Mouse (Mus musculus) heart, postnatal 14 days (tissue): Measurements from ENCODE around the gene Map10. TPM values are rescaled to one million over a fixed set of nuclear protein-coding genes. Genes with fewer than 3 reads are reported as not detected.

Experiments
- DNase-seq, 2 experiments: peaks; one replicate each; pipeline ENCODE4 v3.0.0; 2021 to 2022
- intact Hi-C: fragments of 180-260 bp; cut with DNase I; formaldehyde crosslinking; loops from one replicate; pipeline ENCODE4 v1.15.1; 2025
- long read RNA-seq, 2 experiments: library from polyadenylated mRNA; stranded (forward); transcript quantifications; one replicate each; pipeline ENCODE4 v2.0.0; 2021
- total RNA-seq, 2 experiments: library from RNA; stranded (reverse); gene quantifications; 2 replicates each; pipeline ENCODE4 v1.2.3; 2021

Gene Map10
- 1 to 10 TPM; 3.8 to 4.3 TPM for total RNA-seq
- long read RNA-seq, experiment 1, transcript Map10-201 (1 exons, 3,542 nt) = major isoform, 9 of 9 reads
- long read RNA-seq, experiment 1, partial matches to known transcripts = 0 of 9 reads
- long read RNA-seq, experiment 1, other reads (novel, unspliced or antisense) = 0 of 9 reads
- long read RNA-seq, experiment 2, transcript Map10-201 (1 exons, 3,542 nt) = major isoform, 11 of 11 reads
- long read RNA-seq, experiment 2, partial matches to known transcripts = 0 of 11 reads
- long read RNA-seq, experiment 2, other reads (novel, unspliced or antisense) = 0 of 11 reads

DNA sequence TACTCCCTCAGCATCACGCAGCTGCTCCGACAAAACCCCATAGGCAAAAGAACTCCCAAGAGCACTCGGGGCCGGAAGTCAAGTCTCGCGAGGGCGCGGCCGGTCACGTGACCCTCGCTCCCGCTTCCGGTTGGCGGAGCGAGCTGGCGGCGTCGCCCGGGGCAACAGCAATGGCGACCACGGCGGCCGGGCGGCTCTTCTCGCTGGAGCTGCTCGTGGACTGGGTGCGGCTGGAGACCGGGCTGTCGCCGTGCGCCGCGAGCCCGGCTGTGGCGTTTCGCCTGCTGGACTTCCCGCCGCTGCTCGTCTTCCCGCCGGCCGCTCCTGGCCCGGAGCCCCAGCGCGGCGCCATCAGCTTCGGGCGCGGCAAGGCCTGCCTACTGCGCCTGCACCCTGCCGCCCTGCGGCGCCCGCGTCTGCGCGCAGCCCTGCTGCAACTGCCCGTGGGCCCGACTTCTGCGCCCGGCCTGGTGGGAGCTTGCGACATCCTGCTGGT is at the start of gene Map10:
Gene Map10 (plus strand): TSS at position 119 of the 496 bp plus-strand sequence.
- intact Hi-C loops = loop anchor here (5.0 kb wide), 3 partner anchors 63 to 198 kb away; no protein-coding TSS in a partner anchor
- peak; percentile 90 to 94 for DNase-seq

DNA sequence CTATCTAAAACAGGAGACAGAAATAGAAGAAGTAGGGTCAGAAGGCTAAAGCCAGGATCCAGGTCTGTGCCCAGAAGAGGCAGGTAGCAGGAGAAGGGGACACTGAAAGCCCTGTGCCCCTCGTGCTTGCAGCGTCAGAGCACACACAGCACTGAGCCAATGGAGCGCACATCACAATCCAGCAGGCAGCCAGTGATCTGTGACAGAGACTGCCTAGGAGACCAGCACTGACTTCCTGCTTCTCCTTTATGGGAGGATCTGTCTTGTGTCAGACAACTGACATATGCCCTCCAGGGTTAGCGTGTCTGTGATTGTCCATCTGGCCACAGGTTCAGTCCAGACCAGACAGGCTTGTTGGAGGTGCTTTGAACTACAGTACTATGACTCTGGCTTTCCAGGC is 49.3 kb upstream of the Map10 start:
- intact Hi-C loops = no loop called here
- DNase-seq = no peak

- intact Hi-C loops = no loop called here
- no peak for DNase-seq
Observed at GRCm38 (mm10) chr8:125624287-125624686, 45.3 kb upstream of the Map10 start.

DNA sequence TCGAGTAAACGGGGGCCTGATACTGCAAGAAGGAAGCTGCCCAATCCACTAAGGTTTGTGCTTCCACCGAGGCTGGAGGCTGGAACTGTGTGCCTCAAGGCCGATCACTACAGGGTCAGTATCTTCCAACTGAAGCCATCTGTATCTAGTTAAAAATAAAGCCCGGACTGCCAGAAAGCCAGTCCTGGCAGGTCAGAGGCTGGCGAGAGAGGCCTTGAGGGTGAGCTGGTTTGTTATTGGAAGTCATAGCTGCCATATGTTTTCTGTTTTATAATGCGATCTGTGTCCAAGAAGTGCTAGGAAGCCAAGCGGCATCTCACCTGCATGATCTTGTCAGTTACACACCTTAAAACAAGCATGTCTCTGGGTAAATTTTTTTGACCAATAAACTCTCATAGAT is 43.2 kb upstream of the Map10 start:
- DNase-seq = no peak

DNA sequence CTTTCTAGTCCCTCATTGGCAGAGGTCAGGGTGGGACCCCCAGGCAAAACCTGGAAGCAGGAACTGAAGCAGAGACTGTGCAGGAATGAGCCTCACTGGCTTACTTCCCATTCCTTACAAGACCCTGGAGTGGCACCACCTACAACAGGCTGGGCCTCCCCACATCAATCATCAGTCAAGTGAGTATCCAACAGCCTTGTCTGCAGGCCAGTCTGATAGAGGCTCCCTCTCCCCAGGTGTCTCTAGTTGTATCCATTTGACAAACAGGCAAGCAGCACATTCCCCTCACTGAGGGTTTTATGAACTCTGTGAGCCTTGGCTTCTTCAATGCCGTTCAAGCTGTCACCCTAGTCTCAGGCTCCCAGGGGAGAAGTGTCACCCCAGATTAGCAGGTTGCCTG is 40.8 kb upstream of the Map10 start:
- no peak for DNase-seq
- intact Hi-C loops = no loop called here

More for the DNA sequence above, 43.2 kb upstream of the Map10 start:
- intact Hi-C loops = no loop called here

DNA sequence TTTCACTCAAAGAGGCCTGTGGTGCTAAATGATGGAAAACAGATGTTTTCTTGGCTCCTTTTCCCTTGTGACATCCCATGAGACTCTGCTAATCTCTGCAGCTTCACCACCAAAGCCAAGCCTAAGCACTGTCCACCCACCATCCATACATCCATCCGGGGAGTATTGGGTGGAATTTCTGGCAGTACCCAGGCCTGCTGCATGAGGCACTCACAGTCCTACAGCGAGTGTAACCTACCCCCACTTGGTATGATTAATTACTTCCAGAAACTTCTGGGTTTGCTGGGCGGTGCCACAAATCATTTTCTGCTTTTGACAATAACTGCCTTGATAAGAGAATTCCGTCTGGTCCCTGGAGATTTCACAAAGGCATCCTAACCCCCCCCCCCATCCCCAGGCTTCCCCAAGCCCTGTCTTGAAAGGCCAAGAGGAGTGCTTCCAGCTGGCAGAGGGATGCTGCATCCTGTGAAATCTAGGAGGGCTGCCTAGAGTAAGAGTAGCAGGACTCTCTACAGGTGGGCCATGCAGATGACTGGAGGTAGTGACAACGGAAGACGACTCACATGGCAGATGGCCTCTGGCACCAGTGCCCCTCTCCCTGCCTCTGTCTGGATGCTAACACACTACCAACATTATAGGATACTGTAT is 31.1 kb upstream of the Map10 start:
- DNase-seq = peak in 1 of 2 experiments; percentile 39
- intact Hi-C loops = no loop called here

DNA sequence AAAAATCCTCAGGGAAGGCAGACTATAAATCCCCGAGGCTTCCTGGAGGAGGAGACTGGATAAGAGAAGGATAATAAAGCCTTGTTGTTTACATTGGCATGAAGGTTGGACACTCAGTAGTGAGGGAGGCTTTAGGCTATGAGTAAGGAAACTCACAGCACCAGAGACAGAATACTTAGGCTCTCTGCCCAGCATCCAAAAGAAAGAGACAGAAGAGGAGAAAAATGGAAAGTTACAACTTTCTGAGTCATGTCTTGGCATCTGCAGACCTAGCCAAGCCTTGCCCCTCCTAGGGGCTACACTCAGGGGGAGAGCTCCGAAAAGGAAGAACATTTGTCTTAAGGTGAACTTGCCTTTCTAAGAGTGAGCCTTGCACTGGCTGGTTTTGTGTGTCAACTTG is 30.0 kb upstream of the Map10 start:
- intact Hi-C loops = no loop called here
- no peak for DNase-seq

DNA sequence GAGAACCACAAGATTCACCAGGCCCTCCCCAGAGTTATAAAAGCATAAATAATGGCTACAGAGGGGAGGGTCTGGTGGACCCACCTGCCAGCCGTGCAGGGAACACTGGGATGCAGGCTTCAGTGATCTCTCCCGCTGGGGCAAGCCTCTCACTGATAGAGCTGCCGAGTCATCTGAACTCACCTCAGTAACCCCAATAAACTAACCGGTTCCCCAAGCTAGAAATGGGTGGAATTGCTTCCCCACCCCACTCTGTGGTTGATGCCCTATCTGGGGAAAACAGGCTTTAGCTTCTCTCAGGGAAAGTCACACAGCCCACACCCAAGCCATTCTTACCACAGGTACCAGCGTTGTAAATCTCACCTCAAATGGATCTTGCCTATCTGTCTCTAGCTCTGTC is 28.9 kb upstream of the Map10 start:
- intact Hi-C loops = no loop called here

DNA sequence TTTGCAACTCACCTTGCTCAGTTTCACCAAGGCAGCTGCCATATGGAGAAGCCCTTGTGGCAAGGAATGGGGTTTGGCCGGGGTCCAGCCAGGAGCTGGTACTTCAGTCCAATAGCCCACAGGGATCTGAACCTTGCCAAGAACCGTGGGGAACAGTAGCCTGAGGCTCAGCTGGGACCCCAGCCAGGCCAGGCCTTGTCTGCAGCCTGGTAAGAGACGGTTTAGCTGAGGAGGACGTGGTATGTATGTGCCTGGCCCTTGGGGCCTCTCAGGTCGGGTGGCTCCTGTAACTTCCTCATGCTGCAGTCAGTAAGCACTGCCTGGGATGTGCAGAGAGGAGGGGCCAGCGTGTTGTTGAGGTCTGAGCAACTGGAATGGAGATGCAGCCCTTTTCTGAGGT is 27.8 kb upstream of the Map10 start:
- intact Hi-C loops = no loop called here
- no peak for DNase-seq

More for the DNA sequence above, 28.9 kb upstream of the Map10 start:
- no peak for DNase-seq

DNA sequence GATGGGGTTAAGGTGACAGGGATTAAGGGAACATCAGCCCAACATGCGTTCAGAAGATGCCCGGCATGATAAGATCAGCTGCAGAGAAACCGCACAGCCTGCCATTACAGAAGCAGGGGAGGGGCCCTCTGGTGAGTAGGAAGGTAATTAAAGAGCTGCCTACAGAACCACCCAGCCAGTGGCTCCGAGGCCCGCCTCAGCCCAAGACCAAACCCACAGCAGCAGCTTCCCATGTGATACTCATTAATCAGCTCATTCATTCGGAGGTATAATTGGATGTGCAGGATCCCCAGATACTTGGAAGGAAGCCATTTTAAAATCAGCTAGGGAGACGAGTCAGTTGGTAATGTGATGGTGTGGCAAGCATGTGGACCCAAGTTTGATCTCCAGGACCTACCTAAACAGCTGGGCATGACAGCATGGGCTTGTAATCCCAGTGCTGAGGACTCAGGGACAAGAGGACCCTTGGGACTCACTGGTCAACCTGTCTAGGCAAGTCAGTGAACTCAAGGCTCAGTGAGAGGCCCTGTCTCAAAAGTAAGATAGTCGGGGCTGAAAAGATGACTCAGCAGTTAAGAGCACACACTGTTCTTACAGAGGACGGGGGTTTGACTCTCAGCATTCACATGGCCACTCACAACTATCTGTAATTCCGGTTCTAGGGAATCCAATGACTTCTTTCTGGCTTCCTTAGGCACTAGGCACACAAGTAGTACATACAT is 23.7 kb upstream of the Map10 start:
- intact Hi-C loops = no loop called here
- DNase-seq = no peak

DNA sequence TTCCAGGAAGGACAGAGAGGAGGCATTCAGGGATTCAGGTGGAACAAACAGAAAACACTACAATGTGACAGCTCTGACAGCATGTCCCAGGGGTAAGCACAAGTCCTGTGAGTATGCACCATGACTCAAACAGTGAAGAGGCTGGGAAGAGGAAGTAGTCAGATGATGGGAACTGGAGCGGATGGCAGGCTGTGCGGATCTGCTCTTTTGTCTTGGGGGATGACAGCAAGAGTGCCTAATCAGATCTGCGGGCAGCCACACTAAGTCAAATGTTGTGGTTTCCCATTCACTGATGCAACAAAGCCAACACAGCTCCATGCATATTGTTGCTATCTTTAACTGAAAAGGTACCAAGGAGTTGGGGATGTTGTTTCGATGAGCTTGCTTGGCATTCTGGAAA is 20.2 kb upstream of the Map10 start:
- intact Hi-C loops = no loop called here
- no peak for DNase-seq

DNA sequence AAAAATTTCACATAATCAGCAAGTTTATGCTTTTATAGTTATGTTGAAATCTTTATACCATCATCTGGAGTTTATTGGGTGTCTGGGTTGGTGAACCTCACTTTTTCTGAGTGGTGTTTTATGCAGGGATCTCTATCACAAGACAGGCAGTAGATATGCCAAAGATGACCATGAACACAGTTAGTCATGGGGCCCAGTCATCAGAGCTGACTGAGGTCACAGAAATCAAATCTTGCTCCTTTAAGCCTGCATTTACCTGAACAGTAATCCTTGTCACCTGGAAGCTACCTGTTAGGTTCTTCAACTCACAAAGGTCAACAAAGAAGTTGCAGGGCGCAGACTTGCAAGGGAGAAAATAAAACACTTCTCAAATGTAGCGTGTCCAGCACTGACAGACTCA is 14.8 kb upstream of the Map10 start:
- intact Hi-C loops = loop anchor here (5.0 kb wide), 1 partner anchor 38 kb away; no protein-coding TSS in a partner anchor
- DNase-seq = no peak

DNA sequence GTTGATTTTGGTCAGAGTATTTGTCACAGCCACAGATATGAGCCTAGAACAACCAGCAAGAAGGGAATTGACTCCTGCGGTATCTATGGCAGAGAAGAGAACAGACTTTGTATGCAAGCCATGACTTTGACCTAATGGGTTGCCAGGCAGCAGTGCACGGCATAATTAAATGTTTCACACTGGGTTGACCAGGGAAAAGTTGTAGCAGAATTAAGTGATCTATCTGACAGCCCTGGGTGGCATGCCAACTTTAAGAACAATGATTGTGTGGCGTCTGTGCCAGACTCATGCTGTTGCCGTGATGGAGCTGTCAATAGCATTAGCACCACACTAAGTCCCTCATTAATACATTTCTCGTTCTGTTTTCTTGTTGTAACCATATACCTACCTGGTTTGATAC is 11.1 kb upstream of the Map10 start:
- intact Hi-C loops = loop anchor here (5.0 kb wide), 1 partner anchor 41 kb away; no protein-coding TSS in a partner anchor
- no peak for DNase-seq

DNA sequence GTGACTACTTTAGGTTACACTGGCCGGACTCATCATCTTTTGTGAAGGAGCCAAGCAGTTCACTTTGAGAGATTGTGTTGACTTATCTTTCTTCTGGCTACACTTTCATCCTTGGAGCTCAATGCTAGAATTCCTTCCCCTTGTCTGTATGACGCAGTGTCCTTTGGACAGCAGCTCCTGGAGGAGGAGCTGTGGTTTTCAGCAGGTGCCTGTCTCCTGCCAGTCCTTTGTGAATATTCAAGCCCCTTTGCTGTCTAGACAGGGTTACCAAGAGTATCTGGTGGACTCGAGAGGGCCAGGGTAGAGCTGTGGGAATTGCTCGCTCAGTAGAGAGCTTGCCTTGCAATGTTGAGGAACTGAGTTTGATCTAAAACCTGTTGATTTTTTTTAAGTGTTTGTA is 10.7 kb upstream of the Map10 start:
- intact Hi-C loops = loop anchor here (5.0 kb wide), 1 partner anchor 42 kb away; no protein-coding TSS in a partner anchor
- DNase-seq = no peak

DNA sequence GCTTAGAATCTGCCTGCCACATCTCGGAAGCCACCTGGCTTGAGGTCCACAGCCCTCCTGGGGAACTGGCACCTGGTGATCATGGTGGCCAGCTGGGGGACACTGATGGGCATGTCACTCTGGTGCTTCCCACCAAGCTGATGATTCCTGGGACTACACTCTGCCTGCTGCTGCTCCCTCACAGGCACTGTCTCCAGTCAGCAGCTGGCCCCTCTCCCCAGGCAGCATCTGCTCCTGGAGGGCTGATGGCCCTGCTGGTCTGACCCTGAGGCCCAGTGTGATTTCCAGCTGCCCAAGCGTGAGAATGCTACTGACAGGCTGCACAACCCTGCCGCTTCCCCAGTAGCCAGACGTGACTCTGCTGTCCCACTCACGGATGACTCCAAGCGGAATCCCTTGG is 9.2 kb upstream of the Map10 start:
- no peak for DNase-seq
- intact Hi-C loops = no loop called here

GRCm38 (mm10) chr8:125661958-125662668 is 7.5 kb upstream of the Map10 start:
- DNase-seq = no peak
- intact Hi-C loops = no loop called here

- intact Hi-C loops = no loop called here
- DNase-seq = peak; percentile 51 to 75
Observed at GRCm38 (mm10) chr8:125662669-125663048, 7.0 kb upstream of the Map10 start.

GRCm38 (mm10) chr8:125665183-125665875 is 4.3 kb upstream of the Map10 start:
- intact Hi-C loops = loop anchor here (5.0 kb wide), 2 partner anchors 93 to 202 kb away; no protein-coding TSS in a partner anchor
- no peak for DNase-seq

DNA sequence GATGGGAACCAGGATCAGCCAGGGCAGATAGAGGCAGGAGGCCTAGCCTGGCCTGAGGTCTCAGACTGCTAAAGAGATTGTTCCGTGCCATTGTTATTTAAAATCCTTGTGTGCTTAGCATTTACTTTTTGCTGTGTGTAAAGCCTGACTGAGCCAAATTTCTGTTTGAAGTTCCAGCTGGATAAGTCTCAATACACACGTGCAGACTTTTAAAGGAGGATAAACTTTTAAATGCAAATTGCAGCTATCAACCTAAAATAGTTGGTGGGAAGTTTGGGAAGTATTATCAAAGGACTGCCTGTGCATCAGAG is 3.8 kb upstream of the Map10 start:
- intact Hi-C loops = loop anchor here (5.0 kb wide), 2 partner anchors 94 to 201 kb away; no protein-coding TSS in a partner anchor
- DNase-seq = no peak

- intact Hi-C loops = loop anchor here (5.0 kb wide), 2 partner anchors 94 to 201 kb away; no protein-coding TSS in a partner anchor
- DNase-seq = peak; percentile 25 to 50
Observed at GRCm38 (mm10) chr8:125666201-125666600, 3.4 kb upstream of the Map10 start.
